Mouse (Mus musculus) stomach, embryonic 16.5 days (tissue): ENCODE measurements at regions not wholly inside any gene's neighbourhood (a gene's known extent, or its start where the extent isn't known, plus 50 kb on each side); places are given as distances from the start of the nearest gene placed in this dataset.
"Not testable (repeated sequence)": the region's sequence is repeated elsewhere in the genome, so short reads cannot be mapped to it uniquely, and the experiment has no call there.

Experiments
- ATAC-seq: fragments of 200-750 bp; cut with Nextera tagmentation; 2 replicates; pipeline ENCODE4 v1.8.0; 2017; ENCODE audit warnings: moderate number of reproducible peaks, moderate TSS enrichment; ENCODE audit not compliant: insufficient read depth, low FRiP score
- H3K27ac ChIP-seq: fragments of 300-500 bp; sonication (generic); 2 replicates; pipeline ENCODE4 v1.5.1; 2014; ENCODE audit warnings: low read length
- H3K27me3 ChIP-seq: fragments of 300-500 bp; sonication (generic); 2 replicates; pipeline ENCODE4 v1.6.1; 2014; ENCODE audit warnings: low read length, control low read depth, mixed read lengths; ENCODE audit not compliant: control insufficient read depth, insufficient read depth
- H3K36me3 ChIP-seq: fragments of 300-500 bp; sonication (generic); 2 replicates; pipeline ENCODE4 v1.6.1; 2014; ENCODE audit warnings: low read length; ENCODE audit not compliant: control insufficient read depth, insufficient read depth
- H3K4me1 ChIP-seq: fragments of 300-500 bp; sonication (generic); 2 replicates; pipeline ENCODE4 v1.6.1; 2014; ENCODE audit warnings: low read length, control low read depth, mixed read lengths; ENCODE audit not compliant: control insufficient read depth, insufficient read depth
- H3K4me2 ChIP-seq: fragments of 300-500 bp; sonication (generic); 2 replicates; pipeline ENCODE4 v1.6.1; 2014; ENCODE audit warnings: low read depth, low read length, mixed read lengths
- H3K4me3 ChIP-seq: fragments of 300-500 bp; sonication (generic); replicated peaks from 2 replicates; pipeline ENCODE4 v1.5.1; 2014; ENCODE audit warnings: mild to moderate bottlenecking, low read length
- H3K9ac ChIP-seq: fragments of 300-500 bp; sonication (generic); 2 replicates; pipeline ENCODE4 v1.6.1; 2014; ENCODE audit warnings: low read length
- H3K9me3 ChIP-seq: fragments of 300-500 bp; sonication (generic); replicated peaks from 2 replicates; pipeline ENCODE4 v1.6.1; 2016; ENCODE audit warnings: low read length, control low read depth; ENCODE audit not compliant: control insufficient read depth
- WGBS: fragments of 180-500 bp; shearing (Covaris S2); extraction: QIAGEN DNeasy Blood & Tissue Kit; methylation state at CpG from one replicate; pipeline ENCODE4 v1.1.7; 2014; 5-methylcytosine and 5-hydroxymethylcytosine counted together

DNA sequence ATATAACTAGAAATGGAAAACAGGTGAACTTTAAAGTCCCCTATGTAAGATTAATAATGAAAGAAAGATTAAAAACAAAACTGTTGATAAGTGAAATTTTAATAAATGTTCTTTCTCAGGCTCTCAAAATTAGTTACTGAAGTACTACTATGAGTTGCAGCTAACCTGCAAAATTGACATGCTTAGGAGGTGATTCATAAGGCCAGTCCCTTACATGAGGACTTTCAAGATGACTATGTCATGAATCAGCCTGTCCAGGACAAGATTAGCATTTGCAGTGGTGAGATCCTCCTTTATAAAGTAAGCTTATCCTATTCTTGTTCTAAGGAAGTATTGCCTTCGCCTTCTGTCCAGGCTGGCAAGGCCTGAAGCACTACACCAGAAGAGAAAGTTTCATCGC, 542.1 kb upstream of the Mms22l start:
- H3K9me3 ChIP-seq: no peaks in the 10 kb centered on the region
- H3K4me2 ChIP-seq: no peak overlapping the region
- H3K4me3 ChIP-seq: no peak overlapping the region
- H3K27ac ChIP-seq: no peak overlapping the region
- H3K36me3 ChIP-seq: no peaks in the 10 kb centered on the region
- H3K9ac ChIP-seq: no peak overlapping the region
- no peaks in the 10 kb centered on the region for H3K27me3 ChIP-seq
- no peak for ATAC-seq
- 85% methylated on average over 2 of the region's 2 CpGs for WGBS
- no peaks in the 10 kb centered on the region for H3K4me1 ChIP-seq

DNA sequence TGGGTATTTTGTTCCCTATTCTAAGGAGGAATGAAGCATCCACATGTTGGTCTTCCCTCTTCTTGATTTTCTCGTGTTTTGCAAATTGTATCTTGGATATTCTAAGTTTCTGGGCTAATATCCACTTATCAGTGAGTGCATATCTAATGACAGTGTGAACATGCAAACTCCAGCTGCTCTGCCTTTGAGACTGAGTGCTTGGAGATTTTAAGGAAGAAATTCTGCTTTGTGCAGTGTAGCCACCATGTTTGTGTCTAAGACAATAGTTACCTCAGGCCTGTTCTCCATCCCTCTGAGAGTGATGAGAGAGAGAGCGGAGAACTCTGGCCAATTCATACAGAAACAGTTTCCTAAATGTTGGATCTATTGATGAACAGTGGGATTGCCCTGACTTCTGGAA, 514.1 kb upstream of the Mms22l start:
- H3K36me3 ChIP-seq, ATAC-seq, H3K27me3 ChIP-seq, H3K9ac ChIP-seq, H3K4me1 ChIP-seq, H3K4me3 ChIP-seq, H3K4me2 ChIP-seq, H3K27ac ChIP-seq, H3K9me3 ChIP-seq: not testable (repeated sequence)
- 84% methylated on average over 2 of the region's 2 CpGs for WGBS

DNA sequence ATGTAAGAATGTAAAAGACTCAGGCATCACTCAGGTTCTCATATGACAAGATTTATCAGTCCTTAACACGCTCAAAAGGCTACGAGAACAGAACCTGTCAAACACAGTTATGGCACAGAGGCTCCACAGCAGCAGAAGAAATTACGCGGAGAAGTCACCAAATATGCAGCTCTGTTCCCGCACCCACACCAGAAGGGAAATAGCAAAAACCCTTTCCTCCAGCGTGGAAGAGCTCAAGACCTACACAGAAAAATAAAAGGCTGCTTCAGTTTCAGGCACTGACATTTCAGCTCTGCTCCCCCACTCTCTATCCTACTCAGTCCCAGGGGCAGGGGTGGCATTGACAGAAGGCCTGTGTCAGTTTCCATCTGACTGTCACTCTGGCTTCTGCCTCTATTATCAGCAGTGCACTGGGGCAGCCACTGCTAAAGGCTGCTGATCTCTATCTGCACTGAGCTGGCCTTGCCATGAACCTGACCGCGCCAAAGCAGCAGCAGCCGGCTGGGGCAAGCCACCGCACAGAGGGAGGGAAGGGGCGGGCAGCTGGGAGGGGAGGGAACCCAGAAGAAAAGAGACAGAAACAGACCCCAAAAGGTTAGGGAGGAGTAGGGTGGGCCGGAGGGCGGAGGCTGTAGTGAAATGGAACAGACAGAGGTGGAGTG, 513.3 kb upstream of the Mms22l start:
- H3K4me1 ChIP-seq: 0 out of 2 replicates have a peak, but pooled peaks cover 2% of the 10 kb centered on the region
- no peak for ATAC-seq
- peak overlapping the region; percentile 34 for H3K4me2 ChIP-seq
- H3K27me3 ChIP-seq: no peaks in the 10 kb centered on the region
- H3K4me3 ChIP-seq: 0 out of 2 replicates have a peak overlapping the region, but pooled peaks have one; percentile 6
- H3K9me3 ChIP-seq: no peaks in the 10 kb centered on the region
- H3K9ac ChIP-seq: no peak overlapping the region; the same call in 1 of the 2 replicates
- no peaks in the 10 kb centered on the region for H3K36me3 ChIP-seq
- no peak overlapping the region for H3K27ac ChIP-seq
- 24% methylated on average over 13 of the region's 13 CpGs for WGBS

DNA sequence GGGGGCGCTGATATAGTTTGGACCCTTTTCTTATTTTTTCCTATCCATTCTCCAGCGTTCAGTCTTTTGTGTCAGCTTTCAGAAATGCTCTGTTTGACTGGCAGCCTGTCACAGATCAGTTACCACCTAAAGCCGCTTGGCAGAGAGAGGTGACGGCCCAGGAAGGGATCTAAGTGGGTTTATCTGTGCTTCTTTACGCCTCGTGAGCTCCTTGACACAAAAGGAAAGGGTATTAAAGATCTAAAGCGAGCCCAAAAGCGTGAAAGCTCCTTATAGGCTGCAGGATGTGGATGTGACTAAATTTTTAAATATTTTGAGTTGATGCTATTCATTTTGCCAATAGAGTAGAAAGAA, 512.8 kb upstream of the Mms22l start:
- 11% methylated on average over 8 of the region's 8 CpGs for WGBS
- H3K27ac ChIP-seq: no peak overlapping the region
- no peak for ATAC-seq

DNA sequence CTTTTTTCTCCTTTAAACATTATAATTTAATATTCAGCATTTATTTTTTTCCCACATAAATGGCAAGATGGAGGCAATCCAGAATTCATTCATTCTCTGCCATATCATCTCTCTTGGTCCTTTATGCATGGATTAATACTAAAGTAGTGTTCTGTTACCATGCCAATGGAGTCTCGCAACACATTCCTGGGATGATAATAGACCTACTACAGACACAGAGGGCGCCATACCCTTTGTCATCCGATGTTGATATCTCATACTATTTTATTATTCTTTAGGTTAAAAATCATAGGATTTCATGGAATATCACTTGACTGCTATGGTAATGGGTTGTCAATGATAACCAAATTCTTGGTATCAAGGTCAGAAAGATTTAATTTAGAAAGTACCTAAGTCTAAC, 512.2 kb upstream of the Mms22l start:
- Histone ChIP-seq H3K36me3 (no peaks in the 10 kb centered on the region), H3K27ac (no peak overlapping the region), H3K4me2 (no peak overlapping the region), H3K27me3 (no peaks in the 10 kb centered on the region), H3K9ac (no peak overlapping the region), H3K4me1 (0 out of 2 replicates have a peak, but pooled peaks cover 2% of the 10 kb centered on the region), H3K9me3 (no peaks in the 10 kb centered on the region), H3K4me3 (no peak overlapping the region)
- 88% methylated on average over 3 of the region's 3 CpGs for WGBS
- no peak for ATAC-seq

More for the DNA sequence above, 512.8 kb upstream of the Mms22l start:
- H3K9ac ChIP-seq: no peak overlapping the region
- no peaks in the 10 kb centered on the region for H3K27me3 ChIP-seq
- no peaks in the 10 kb centered on the region for H3K9me3 ChIP-seq
- H3K4me2 ChIP-seq: peak overlapping the region; percentile 34
- H3K4me3 ChIP-seq: 0 out of 2 replicates have a peak overlapping the region, but pooled peaks have one; percentile 6
- H3K36me3 ChIP-seq: no peaks in the 10 kb centered on the region
- H3K4me1 ChIP-seq: 0 out of 2 replicates have a peak, but pooled peaks cover 2% of the 10 kb centered on the region

DNA sequence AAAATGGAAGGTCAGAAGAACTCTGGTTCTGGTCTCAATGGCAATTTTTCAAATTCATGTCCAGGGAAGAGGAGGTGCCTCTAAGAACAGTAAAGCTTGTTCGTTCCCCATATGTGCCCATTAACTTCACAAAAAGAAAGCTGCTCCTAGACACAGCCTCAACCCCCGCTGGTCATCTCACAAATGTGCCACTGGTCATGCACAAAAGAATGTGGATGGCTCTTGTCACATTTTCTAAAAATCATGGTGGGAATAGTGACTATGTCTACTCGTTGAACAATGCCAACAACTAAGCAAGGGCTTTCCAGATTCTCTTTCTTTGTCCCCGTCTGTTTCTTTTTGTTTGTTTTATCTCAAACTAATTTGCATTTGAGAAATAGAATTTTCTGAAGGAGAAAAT, 510.3 kb upstream of the Mms22l start:
- Histone ChIP-seq H3K27me3 (no peaks in the 10 kb centered on the region), H3K4me2 (no peak overlapping the region), H3K9me3 (no peaks in the 10 kb centered on the region), H3K4me1 (0 out of 2 replicates have a peak, but pooled peaks cover 2% of the 10 kb centered on the region), H3K9ac (no peak overlapping the region), H3K27ac (no peak overlapping the region), H3K4me3 (no peak overlapping the region), H3K36me3 (no peaks in the 10 kb centered on the region)
- ATAC-seq: no peak
- WGBS: 76% methylated on average over 4 of the region's 4 CpGs

DNA sequence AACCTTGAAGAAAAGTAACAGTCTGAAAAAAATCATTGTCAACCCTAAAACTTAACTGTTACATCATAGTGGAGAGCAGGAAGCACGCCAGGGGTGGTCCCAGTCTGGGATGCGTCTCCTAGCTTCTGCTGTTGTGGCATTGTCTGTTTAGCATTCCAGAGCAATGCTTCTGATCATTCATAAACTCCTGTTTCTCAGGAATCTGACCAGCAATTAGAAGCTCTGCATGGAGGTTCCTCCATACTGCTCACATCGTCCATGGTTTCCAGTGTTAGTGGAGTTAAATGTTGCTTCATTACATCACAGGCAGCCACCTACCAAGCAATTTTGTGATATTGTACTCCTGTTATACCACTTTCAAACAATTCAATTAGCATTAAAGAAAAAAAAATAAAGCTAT, 502.4 kb upstream of the Mms22l start:
- no peaks in the 10 kb centered on the region for H3K27me3 ChIP-seq
- WGBS: 52% methylated on average over 3 of the region's 3 CpGs
- H3K4me1 ChIP-seq: no peaks in the 10 kb centered on the region
- H3K4me2 ChIP-seq: no peak overlapping the region
- H3K4me3 ChIP-seq: no peak overlapping the region
- no peak for ATAC-seq
- H3K36me3 ChIP-seq: no peaks in the 10 kb centered on the region
- H3K27ac ChIP-seq: no peak overlapping the region
- no peaks in the 10 kb centered on the region for H3K9me3 ChIP-seq
- no peak overlapping the region for H3K9ac ChIP-seq

DNA sequence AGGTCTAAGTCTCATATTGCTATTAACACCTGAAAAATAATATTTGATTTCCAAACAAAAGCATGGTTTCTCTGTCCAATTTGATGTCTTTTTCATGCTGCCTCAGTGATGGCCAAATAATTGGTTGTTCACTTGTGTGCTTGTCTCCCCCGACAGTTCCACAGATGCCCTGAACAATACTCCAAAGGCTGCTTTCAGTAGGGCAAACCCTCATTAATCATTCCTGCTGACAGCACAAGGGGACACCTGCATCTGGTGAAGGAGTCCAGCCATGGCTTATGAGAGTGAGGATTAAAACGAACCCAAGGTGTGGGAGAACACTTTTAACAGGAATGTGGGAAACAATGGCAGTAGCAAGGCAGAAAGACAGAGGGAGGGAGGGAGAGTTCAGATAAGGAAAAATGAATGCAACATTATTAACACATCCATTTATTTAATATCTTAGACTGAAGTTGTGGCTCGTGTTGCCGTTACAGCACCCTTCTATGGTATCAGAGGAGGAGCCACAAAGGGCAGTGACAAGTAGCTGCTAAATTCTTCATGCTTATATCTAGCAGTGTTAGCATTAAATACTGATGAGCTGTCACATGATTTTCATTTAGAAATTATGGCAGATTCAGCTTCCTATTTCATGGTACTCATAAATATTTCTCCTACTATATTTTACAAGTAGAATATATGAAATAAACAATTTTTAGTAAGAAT, 501.8 kb upstream of the Mms22l start:
- Histone ChIP-seq H3K27ac (no peak overlapping the region), H3K4me3 (no peak overlapping the region), H3K9me3 (no peaks in the 10 kb centered on the region), H3K9ac (no peak overlapping the region), H3K4me1 (no peaks in the 10 kb centered on the region), H3K36me3 (no peaks in the 10 kb centered on the region), H3K27me3 (no peaks in the 10 kb centered on the region), H3K4me2 (no peak overlapping the region)
- no peak for ATAC-seq
- 16% methylated on average over 4 of the region's 4 CpGs for WGBS

DNA sequence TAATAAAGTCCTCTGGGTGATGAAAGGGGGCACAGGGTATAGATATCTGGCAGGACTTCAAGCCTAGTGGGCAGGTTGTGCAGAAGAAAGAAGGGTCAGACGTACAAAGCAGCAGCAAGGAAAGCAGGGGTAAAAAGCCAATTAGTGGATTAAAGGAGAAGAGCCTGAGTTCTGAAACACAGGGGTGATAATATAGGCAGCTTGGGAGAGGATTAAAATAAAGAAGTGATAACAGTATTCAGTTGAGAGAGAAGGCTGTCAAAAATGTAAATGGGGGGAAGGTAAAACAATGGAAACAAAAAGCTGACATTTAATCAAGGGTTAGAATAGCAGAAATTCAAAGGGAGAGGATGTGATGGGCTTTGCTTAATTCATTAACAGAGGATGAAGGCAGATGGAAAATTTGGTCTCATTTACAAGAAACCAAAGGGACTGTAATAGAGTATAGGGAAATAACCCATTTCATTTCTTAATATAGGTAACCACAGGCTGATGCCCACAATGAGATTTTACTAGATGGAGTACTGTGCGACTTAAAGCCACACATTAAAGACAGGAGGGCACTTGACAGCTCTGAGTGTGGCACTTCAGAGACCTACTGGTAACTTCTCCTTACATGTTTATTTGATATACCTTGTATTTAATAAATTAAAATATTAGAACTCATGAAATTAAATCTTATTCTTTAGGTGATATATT, 489.8 kb upstream of the Mms22l start:
- Histone ChIP-seq H3K4me1 (no peaks in the 10 kb centered on the region), H3K4me3 (no peak overlapping the region), H3K27me3 (no peaks in the 10 kb centered on the region), H3K27ac (no peak overlapping the region), H3K9ac (no peak overlapping the region), H3K9me3 (no peaks in the 10 kb centered on the region), H3K36me3 (no peaks in the 10 kb centered on the region), H3K4me2 (no peak overlapping the region)
- ATAC-seq: no peak
- WGBS: 49% methylated on average over 2 of the region's 2 CpGs
